Mouse (Mus musculus) left cerebral cortex, adult 18-20 months (tissue): ENCODE results near the gene Irak2. TPM values are rescaled to one million over a fixed set of nuclear protein-coding genes. Genes with fewer than 3 reads are reported as not detected.

Source experiments
- DNase-seq, 2 experiments: peaks; one replicate each; pipeline ENCODE4 v3.0.0; 2021 to 2022; ENCODE audit warnings: low spot score in 2 of 2, mixed read lengths in 1 of 2
- total RNA-seq, 2 experiments: library from RNA; stranded (reverse); gene quantifications; 2 replicates each; pipeline ENCODE4 v1.2.3; 2021

The Irak2 gene
- total RNA-seq, 2 experiments from 2014 or later, result 23.5 to 25.4 TPM

DNA sequence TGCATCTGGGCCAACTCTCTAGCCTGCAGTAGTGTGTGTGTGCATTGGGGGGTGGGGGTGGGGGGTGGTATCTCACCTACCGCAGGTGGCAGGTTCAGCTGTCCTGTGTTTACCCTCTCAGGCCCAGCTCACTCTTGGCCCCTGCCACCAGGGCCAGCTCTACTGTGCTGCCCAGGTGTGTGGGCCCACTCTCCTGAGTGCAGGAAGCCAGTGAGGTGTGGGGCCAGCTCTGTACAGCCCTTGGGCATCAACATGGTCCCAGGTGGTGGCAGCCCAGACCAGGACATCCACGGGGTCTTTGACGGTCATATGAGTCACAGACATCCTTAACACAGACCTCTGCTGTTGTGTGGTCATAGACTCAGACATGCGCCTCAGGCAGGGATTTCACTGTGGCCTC is 5.4 kb upstream of the Irak2 start:
- DNase-seq, result no peak

DNA sequence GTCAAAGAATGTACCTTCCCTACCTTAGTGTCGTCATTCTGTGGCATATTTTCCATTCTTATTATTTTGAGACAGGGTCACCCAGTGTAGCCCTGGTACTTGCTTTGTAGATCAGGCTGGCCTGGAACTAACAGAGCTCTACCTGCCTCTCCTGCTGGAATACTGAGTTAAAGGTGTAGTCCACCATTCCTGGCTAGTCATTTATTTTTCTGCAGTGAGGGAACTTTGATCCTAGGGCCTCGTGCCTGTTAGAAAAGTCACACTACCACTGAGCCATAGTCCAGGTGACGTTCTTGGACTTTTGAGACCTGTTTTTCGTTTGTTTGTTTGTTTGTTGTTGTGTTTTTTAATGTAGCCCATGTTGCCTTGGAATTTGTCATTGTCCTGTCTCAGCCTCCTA is 934 bp downstream of the Irak2 start:
- DNase-seq, result no peak

DNA sequence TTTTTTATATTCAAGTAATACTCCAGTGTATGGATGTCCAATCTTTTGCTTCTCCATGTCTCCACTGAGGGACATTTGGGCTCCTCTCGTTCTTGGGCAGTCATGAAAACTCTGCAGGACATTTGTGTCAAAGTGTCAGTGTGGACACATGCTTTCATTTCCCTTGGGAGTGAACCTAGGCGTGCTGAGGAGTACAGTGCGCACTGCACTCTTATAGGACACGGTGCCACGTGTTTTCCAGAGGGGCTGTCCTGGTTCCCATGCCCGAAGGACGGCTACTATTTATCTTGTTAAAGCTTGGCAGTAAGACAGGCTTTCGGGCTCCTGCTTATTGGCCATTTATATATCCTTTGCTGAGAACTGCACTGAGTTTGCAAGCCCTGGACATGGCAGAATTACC is 4.3 kb downstream of the Irak2 start:
- no peak for DNase-seq

DNA sequence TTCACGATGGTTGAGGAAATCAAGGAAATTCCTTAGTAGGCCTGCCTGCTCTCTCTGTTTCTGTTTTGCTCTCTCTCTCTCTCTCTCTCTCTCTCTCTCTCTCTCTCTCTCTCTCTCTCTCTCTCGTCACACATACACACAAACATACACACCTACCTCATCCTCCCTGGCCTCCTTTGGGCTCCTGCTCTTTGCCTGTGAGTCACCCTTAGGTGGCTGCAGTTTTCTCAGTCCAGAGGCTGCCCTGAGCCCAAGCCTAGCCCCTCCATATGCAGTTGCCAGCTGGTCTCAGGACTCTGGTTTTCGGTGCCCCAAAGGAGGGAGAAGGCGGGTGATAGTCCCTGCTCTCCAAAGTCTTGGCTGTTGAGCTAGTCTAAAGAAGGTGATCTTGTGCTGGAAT is 4.8 kb downstream of the Irak2 start:
- DNase-seq, result no peak

DNA sequence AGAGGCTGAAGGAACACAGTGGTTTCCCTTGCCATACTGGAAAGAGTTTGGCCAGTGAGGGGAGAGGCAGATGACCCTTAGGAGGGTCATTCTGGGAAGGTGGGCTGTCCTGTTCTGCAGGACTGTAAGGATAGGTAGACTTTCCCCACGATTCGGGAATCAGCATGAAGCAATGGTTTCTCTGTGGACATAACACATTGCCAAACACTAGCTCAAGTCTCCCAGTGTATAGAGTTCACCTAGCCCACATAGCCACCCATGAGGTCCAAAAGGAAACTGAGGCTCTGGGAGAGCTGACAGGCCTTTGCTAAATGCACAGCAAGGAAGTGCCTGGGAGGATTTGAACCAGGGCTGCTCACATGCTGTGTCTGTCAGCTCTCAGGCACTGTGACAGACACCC is 5.7 kb downstream of the Irak2 start:
- no peak for DNase-seq

DNA sequence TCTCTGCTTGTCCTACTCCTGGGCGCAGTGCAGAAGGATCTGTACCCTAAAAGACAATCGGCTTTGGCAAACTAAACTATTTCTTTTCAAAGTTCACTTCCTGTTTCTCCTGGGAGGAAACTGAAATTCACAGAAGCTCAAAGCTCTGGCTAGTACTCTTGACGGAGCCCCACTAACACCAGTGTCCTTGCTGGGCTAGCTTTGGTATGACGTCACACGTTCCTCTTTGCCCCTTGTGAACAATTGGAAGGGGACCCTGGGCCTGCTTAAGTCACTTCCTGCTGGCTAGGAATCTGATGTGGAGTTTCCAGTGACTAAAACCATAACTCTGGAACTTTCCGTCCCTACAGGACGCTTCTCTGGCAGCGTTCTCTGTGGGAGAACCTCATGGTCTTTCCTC is 6.5 kb downstream of the Irak2 start:
- DNase-seq, result no peak

DNA sequence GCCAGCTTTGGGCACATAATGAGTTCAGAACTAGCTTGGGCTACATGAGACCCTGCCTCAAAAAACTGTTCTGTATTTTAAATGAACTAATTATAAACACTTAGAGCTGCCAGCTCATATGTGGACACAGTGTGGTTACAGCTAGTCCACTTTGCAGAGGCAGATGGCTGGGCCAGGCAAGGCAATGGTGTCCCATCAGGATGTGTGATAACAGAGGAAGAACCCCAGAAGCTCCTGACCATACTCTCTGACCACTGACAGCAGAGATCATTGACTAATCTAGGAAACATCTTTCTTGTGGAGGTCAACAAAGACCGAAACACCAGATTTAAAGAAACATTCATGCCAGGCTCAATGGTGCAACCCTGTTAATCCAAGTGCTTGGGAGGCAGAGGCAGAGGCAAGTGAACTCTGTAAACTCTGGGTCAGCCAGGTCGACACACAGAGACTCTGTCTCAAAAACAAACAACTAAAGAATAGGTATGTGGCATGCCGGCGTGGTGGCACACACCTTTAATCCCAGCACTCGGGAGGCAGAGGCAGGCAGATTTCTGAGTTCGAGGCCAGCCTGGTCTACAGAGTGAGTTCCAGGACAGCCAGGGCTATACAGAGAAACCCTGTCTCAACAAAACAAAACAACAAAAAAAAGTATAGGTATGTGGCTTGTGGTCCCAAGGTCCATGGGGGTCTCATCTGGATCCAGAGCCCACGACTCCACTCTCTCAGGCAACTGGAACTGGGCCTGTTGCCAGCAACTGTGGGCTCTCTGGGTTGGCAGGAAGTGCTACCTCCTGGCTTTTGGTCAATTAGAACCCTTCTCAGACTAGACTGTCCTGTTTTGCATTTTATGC is 11.3 kb downstream of the Irak2 start:
- DNase-seq, result no peak

DNA sequence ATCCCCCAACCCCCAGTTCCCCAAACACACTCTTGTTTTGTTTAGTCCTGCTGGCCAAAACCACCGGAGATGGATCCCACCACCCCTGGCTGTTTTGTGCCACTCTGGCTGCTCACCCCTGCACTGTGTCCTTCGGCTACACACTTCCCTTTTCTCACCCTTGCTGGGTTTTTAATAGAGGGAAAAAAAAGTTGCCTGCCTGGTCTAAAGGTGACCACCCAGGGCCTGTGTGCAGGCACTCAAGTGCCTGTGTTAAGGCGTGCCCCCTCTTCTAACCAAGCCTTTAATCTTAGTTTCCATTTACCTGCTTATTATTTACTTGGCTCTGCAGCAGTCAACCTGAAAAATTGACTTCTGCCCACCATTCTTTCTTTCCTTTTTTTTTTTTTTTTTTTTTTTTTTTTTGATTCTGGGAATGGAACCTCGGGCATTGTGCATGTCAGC is 12.0 kb downstream of the Irak2 start:
- no peak for DNase-seq

DNA sequence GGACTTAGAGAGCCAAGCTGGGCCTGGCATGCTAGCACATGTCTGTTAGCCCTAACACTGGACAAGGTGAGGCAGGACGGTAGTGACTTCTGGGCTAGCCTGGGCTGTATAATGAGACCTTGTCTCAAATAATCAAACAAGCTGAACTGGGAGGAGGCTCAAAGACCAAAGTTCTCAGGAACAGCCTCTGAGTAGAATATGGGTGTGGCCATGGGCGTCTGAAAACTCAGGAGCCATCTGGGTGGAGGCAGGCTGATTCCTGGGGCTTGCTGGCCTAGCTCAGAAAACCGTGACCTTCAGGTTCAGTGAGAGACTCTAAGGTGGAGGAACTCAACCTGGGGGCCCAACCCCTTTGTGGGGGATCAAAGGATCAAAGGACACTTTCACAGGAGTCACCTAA is 13.4 kb downstream of the Irak2 start:
- no peak for DNase-seq

DNA sequence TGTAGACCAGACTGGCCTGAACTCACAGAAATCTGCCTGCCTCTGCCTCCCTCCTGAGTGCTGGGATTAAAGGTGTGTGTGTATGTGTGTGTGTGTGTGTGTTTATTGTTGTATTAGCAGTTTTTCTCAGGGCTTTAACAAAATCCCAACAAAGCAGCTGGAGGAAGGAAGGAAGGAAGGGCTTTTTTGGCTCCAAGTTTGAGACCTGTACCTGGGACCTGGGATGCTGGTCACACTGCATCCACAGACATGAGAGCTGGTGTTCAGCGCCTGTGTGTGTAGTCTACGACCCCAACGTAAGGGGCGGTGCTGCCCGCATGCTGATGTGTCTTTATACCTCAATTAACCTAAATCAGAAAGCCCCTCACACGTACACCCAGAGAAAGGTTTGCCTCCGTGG is 15.3 kb downstream of the Irak2 start:
- no peak for DNase-seq

DNA sequence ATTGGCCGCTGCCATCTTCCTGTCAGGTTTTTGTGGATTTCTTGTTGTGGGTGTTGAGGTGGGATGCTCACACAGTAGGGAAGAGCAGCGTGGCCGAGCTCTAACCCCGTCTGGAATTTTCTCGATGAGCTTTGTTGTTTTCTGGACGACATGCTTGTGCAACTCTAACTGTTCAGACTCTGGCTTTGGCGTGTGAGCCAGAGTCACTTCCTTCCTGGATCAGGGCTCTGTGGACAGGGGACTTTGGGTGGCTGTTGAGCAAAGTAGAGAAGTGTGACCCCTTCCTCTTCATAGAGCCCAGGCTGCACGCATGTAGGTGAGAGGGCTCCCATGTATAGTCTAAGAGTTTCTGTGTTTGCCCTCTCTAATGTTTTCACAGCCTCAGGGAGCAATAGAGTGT is 15.8 kb downstream of the Irak2 start:
- no peak for DNase-seq

DNA sequence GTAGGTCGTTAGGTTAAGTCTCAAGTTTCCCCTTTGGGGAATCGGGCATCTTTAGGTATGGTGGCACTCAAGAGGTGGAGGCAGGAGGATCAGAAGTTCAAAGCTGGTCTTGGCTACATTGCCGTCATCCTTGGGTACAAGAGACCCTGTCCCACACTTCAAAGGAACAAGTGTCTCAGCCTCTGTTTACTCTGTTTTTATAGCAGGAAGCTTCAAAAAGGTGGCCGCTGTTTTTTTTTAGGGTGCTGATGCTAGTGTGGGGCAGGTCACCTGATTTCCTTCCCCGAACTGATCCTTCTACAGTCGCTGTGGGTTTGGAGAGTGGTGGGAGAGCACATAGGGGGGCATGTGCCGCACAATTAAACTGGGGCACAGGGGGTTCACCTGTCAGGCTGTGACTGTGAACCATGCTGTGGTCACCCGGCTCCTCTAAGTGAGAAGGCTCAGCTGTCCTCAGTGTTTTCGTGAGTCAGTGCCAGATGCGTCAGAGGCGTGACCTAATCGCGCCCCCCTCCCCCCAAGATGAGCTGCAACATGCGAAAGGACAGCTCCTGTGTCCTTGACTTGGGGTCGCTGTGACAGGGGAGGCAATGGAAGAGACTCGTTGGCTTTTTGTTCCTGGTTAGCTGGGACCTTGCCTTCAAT is 16.6 kb downstream of the Irak2 start:
- DNase-seq, result no peak

DNA sequence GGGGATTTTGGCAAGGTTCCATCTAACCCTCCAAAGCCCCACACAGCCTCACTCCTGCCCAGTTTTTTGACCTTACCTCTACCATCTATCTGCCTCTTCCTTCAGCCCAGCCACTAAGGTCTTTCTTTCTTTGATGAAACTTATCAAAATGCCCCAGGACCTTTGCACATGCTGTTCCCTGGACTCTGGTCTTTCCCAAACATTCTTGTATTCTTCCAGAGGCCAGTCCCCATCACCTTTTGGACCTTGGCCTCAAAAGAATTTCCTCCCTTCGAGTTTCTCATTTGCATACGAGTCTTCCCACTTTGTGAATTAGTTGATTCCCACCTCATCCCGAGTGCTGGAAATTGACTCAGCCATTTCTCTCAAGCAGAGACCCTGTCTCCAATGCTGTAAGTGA is 17.2 kb downstream of the Irak2 start:
- DNase-seq, result no peak

DNA sequence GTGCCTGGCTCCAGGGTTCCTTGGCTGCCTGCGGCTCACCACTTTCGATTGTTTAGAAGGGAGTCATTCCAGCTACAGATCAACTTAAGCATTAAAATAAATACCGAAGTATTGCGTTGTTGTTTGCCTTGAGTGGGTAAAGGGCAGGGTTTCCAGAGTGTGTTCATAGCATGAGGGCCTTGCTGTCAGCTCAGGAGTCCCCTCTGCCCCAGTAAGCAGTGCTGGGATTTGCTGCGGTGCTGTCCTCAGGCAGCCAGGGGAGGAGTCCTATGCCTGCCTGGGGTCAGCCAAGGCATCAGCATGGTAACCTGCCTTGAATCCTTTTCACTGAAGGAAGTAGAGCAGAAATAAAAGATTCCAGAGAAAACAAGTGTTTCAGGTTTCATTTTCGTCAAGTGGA is 18.6 kb downstream of the Irak2 start:
- no peak for DNase-seq

DNA sequence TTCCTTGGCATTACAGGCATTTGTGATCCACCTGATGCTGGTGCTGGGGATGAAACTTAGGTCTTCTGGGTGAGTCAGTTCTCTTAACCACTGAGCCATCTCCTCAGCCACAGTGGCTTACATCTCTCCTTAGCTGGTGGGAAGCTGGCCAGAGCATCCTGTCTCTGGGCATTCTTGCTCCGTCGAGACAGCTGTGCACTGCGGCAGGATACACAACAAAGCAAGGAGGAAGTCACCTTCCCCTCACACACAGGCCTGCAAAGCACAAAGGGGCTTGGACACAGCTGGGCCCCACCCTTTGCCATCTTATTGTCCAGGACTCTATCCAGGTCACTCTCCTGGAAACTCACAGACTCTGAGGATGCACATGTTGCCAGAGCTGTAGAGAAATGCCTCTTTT is 20.0 kb downstream of the Irak2 start:
- DNase-seq, result no peak

DNA sequence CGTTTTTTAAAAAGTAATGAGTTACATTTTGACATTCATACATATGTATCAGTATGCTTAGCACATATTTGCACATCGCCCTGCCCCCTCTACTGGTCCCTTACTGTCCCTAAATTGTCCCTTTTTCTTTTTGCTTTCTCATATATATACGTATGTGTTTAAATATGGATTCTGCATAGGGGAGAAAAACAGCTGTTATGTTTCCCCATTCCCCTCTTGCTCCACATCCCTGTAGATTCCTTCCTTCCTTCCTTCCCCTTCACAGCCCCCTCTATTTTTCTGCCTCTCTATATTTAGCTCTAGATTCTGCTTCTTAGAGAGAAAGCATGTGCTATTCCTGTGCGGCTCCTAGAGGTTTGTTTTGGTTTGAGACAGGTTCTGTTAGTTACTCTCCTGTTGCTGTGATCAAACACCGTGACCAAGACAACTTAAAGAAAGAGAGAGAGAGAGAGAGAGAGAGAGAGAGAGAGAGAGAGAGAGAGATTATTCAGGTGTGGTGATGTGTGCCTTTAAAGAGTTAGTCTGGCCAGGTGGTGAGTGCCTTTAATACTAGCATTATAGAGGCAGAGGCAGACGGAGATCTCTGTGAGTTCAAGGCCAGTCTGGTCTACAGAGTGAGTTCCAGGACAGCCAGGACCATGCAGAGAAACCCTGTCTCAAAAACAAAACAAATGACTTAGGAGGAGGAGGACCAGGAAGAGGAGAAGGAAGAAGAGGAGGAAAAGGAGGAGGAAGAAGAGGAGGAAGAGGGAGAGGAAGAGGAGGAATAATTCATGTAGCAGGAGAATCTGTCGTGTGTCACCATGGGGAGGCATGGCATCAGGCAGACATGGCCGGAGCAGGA is 21.6 kb downstream of the Irak2 start:
- no peak for DNase-seq

DNA sequence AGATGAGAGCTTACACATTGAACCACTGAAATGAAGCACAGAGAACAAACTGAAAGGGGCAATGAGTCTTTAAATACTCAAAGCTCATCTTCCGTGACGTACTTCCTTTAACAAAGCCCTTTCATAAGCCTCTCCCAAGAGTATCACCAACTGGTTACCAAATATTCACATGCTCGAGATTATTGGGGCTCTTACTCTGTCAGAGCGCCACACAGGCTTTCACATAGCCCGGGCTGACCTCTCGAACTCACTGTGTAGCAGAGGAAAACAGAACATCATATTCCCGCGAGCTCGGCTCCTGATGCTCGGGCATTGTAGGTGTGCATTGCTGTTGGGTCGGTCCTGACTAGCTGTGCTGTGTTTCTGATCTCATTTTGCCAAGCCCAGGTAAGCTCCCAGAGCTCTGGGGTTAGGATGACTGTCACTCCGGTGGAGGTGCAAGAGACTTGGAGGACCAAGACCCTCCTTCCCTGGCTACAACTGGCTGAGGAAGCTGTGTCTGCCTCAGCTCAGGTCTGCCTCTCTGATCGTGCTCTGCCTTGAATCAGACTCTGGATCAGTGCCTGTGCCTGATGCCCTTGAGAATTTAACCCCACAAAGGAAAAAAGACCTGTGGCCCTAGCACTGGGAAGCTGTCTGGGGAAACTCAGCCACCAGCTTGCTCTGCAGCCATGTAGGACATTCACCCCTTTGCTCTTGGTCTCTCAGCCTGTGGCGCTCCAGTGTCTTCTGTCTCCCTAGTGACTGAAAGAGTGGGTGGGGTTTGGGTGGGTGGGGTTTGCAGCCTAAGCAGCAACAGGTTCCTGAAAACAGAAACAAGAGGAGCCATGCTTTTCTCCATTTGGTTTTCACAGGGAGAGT is 22.5 kb downstream of the Irak2 start:
- no peak for DNase-seq

DNA sequence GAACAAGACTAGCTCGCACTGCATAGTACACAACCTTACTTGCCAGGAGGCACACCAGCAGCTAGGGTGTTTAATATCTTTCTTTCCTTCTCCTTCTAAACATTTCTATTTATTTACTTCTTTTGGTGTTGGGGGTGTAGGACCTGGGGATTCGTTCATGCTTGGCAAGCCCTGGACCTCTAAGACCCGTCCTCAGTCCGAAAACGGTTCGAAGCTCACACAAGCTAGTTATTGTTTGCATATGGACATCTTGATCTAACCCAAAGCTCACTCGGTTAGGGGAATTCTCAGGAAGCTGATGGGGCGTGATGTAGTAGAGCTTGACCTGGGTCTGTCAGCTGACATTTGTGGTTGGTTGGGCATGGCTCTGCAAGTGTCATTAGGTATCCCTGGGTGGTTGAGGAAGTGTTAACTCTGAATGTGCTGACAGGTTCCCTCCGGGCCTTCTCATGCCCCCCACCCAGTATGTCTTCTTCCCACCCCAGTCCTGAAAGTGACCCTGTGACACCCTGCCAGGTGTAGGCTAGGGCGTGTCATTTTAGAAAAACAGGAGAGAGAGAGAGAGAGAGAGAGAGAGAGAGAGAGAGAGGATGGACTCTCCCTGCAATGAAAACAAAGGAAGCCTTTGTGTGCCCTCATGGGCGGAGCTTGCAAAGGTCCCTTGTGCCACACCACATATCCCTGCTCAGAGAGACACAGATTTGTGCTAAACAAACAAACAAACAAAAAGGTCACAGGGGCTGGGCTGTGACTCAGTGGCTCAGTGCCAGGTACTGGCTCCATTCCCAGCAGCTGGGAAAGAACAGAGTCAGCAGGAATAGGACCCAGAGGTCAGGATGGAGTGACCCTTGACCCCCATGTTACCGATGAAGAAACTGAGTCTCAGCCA is 23.3 kb downstream of the Irak2 start:
- DNase-seq, result peak in 1 of 2 experiments; percentile 40

DNA sequence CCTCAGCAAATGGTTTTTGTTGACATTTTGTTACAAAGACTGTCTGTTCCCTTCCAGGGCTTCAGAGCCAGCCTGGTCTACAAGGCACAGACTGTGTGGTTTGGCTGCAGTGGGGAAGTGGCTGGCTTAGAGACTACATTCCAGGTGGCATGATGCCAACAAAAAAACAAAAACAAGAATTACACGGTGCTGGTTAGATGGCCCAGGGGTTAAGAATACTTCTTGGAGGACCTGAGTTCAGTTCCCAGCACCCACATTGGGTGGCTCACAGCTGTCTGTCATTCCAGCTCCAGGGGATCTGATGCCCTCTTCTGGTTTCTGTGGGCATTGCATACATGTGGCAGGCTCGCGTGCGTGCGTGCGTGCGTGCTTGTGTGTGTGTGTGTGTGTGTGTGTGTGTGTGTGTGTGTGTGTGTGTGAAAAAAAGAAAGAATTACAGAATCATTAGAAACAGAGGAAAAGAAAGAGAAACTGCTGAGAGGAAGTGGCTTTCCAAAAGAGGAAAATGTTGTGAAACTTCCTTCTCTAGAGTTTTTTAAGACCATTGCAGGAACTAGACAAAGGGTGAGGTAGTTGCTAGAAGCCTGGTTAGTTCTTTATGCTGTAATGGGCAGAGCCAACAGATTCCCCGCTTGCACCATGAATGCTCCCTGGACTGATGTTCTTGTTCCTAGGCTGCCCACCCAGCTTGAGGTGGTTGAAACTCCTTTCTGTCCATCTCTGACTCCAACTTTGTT is 24.9 kb downstream of the Irak2 start:
- no peak for DNase-seq
